Mouse (Mus musculus) T-helper 1 cell (primary cell): ENCODE measurements around the gene Nat8f5.
"Not testable (repeated sequence)": the region's sequence is repeated elsewhere in the genome, so short reads cannot be mapped to it uniquely, and the experiment has no call there.

Experiments used
- in situ Hi-C: fragments of 300-600 bp; cut with MboI, MseI; formaldehyde crosslinking; loops from one replicate; pipeline ENCODE4 v1.15.1; 2025; ENCODE audit warnings: high pct_unique_total_duplicates

The Nat8f5 gene

GRCm38 (mm10) chr6:85820837-85821236 is at the start of gene Nat8f5, which contains the start of gene Nat8f6:
TSS of gene Nat8f5 (minus strand) at chr6:85820972.
TSS of gene Nat8f6 (minus strand) at chr6:85820954.
- in situ Hi-C loops: no loop called here

GRCm38 (mm10) chr6:85869006-85869405 is 48.2 kb upstream of the Nat8f5 start, which contains the start of gene Nat8f2:
TSS of gene Nat8f2 (minus strand) at chr6:85869158.
- in situ Hi-C loops: not testable (repeated sequence)

GRCm38 (mm10) chr6:85867726-85868690 is 47.2 kb upstream of the Nat8f5 start:
- in situ Hi-C loops: no loop called here

DNA sequence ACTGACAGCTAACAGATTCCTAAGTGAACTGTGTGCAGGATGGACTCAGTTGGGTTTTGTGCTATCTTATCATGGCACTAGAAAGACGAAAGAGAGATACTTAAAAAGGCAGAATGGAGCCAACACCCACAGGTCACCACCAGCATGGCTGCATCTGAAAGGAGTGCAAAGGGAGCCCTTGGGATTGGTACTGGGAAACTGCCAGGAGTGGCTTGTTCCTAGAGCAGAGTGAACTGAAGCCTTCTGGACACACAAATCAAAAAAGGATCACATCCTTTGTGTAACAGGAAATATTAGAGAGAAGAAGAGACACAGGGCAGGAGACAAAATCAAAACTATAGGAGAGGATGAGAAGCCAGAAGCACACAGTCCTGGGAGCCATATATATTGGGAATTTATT is 46.2 kb upstream of the Nat8f5 start:
- in situ Hi-C loops: not testable (repeated sequence)

DNA sequence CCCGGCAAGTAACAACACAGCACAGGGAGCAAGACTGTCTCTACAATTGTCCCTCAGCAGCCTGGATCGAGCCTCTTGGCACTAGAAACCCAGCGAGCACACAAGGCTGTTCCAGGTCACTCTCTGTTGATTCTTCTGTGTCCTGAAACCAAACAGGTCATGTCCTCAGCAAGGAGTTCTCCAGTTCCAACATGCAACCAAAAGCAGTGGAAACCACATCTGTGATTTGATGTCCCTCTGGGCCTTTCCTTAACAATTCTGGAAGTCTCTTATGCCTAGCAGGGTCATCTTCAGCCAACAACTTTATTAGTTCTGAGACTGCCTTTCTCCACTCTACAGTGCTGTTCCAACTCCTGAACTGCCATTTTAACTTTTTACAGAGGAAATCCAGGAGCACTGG is 45.4 kb upstream of the Nat8f5 start:
- in situ Hi-C loops: not testable (repeated sequence)

DNA sequence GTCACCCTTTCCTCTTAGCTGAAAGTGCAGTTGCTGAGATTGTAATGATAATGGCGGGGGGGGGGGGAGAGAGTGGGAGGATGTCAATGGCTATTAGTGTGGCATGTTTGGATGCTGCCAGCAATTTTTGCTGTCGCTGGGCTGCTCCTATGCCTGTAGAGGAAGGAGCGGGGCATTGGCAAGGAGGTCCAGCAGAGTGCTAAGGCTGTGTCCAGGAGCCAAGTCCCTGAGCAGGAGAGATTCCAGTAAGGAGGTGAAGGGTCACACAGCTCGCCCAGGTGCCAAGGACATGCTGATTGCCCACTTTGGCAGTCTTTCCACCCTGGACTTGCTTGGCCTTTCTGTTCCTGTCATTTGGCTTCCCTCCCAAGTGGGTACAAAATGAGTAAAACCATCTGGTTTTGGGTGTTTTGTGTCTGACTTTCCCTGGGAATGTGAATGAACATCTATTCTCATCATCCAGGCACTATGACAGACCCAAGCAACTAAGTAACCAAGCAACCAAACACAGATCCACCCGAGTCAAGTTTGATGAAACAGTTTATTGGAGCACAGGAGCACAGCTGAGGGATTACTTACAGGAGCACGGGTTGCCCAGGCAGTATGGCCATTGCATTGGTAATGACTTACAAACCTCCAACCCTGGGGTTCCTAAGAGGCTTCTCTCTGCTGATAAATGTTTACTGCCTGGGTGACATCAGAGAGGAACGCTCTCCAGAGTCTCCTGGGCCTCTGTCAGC is 44.3 kb upstream of the Nat8f5 start:
- in situ Hi-C loops: not testable (repeated sequence)

DNA sequence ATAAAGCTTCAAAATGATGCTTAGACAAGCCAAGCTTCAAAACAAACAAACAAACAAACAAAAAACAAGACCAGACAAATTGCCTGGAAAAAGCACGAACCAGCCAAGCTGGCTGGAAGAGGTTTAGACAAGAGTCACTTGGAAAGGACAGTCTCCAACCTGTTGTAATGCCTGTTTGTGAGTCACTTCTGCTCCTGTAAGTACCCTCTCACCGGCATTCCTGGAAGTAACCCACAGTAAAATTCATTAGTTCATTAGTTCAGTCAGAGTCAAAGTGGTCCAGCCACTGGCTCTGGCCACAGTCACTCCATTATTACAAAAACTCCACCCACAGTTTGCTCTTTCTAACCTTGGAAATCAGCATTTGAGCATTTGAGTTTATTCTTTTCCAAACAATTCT is 43.1 kb upstream of the Nat8f5 start:
- in situ Hi-C loops: no loop called here

- in situ Hi-C loops: no loop called here
Observed at GRCm38 (mm10) chr6:85863136-85863535, 42.4 kb upstream of the Nat8f5 start.

DNA sequence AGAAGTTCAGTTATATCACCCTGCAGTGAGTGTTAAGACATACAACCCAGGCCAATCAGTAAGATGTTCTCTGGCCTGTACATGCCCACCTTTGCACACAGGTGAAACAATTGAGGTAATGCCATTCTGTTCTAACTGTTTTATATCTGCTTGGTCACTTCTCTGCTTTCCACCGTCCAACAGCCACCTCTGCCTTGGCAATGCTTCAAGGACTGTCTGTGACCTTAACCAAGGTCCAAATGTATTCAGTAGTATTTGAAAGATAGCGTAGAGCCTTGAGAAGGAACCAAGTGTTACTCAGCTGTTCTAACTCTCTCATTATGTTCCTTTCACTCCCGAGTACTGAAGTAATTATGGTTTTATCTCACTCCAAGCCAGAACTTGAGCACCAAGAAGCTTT is 41.8 kb upstream of the Nat8f5 start:
- in situ Hi-C loops: no loop called here

DNA sequence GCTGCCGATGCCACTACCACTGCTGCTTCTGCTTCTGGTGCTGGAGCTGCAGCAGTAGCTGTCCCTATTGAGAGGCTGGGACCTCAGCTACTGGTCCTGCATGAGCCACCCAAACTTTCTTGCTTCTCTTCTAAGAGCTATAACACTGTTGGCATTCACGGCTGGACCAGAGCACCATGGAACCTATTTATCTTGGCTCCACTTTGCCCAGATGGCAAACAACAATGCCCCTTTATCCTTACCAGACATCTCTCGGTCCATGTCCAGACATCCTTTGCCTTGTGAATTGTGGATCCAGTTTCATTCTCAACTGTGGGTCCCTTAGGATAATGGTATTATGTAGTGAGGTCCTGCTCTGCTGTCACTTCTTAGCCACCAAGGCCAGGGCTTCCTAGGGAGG is 40.5 kb upstream of the Nat8f5 start:
- in situ Hi-C loops: no loop called here

DNA sequence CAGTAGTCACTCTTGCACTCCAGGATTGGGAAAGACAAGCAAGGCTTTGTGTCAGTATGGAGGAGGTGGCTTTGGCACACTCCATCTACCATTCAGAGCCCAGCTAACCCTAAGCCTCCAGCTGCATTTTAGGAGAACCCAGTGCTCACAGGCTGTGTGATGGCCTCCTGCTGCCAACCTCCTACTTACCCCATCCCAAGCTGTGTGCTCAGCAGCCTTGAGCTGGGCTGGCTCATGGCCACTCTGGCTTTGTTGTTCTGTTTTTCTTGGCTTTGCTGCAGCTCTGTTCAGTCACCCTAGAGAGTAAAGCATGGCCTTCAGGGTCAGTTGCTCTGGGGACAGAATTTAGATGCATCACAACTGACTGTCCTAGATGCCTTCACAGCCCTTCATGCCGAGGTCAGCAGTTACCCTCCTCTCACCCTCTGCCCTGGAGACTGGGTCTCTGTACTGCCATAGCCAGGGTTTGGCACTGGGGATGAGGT is 35.5 kb upstream of the Nat8f5 start:
- in situ Hi-C loops: no loop called here

DNA sequence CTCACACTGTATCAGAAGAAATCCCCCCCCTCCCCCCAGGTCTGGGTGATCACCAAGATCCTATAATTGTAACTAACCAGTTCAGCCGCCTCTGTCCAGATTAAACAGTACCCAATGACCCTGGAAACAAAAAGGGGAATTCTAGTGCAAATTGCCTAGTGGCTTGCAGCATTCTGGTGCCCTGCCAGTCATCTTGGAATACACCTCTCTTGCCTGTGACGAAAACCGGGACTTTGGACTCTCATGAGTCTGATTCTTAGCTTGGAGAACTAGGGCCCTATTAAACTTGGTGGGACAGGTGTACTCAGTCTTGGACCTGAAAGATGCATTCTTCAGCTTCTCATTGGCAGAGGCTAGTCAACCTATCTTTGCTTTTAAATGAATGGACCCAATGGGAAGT is 32.7 kb upstream of the Nat8f5 start:
- in situ Hi-C loops: no loop called here

- in situ Hi-C loops: no loop called here
Observed at GRCm38 (mm10) chr6:85851062-85851773, 30.4 kb upstream of the Nat8f5 start.

DNA sequence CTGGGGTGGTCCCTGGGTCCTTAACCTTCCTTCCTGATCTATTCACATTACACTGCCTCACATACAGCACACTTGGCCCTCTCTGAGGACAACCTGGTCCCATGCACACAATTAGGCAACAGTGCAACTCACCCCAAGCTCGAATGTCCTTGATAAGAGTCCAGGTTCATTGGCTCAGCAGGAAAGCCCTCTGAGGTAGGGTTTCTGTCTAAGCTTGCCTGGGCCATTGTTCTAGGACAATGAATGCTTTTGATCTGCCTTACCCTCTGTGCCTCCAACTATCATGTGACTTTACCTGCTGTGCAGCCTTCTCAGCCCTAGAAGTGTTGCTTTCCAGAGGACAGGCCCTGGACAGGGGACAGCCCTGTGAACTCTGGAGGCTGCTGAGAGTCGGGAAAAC is 28.5 kb upstream of the Nat8f5 start:
- in situ Hi-C loops: loop anchor here (5.0 kb wide), 1 partner anchor 38 kb away; no protein-coding TSS in a partner anchor

- in situ Hi-C loops: loop anchor here (5.0 kb wide), 1 partner anchor 39 kb away; no protein-coding TSS in a partner anchor
Observed at GRCm38 (mm10) chr6:85848140-85848539, 27.4 kb upstream of the Nat8f5 start.

- in situ Hi-C loops: loop anchor here (5.0 kb wide), 1 partner anchor 40 kb away; no protein-coding TSS in a partner anchor
Observed at GRCm38 (mm10) chr6:85846921-85847320, 26.1 kb upstream of the Nat8f5 start.

GRCm38 (mm10) chr6:85843677-85844458 is 23.1 kb upstream of the Nat8f5 start:
- in situ Hi-C loops: not testable (repeated sequence)

DNA sequence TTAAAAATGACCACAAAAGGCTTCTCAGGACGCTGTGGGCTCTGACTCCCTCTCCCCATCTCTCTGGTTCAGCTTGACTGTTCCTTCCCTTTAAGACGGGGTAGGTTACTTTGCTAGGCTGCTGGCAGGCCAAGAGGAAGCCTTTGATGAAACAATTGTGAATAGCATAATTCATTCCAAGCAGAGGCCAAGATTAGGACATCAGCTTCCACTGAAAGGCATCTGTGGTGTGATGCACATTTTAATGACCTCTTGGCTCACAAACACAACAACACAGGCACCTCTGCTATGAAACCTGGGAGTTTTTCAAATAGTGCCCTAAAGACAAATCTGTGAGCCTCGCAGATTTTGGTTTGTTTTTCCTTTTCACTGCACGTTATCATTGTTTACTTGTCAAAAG is 19.2 kb upstream of the Nat8f5 start:
- in situ Hi-C loops: no loop called here

DNA sequence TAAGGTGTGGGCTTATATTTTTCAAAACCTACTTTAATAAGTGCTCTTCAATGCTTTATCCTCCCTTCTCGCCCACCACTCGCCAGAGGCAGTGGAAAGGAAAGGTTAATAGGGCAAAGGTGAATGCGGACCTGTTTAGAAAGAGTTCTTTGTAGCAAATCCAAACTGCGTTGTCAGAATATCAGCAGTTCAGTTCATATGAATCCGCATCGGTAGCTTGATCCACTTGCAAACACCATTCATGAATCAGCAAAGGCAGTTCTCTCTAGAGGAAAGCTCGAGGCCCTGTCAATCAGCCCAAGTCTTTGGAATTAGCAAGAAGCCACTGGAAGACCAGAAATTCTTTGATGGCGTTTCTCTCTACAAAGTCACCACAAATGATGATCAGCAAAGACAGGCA is 17.9 kb upstream of the Nat8f5 start:
- in situ Hi-C loops: no loop called here

GRCm38 (mm10) chr6:85837307-85837706 is 16.5 kb upstream of the Nat8f5 start:
- in situ Hi-C loops: not testable (repeated sequence)

DNA sequence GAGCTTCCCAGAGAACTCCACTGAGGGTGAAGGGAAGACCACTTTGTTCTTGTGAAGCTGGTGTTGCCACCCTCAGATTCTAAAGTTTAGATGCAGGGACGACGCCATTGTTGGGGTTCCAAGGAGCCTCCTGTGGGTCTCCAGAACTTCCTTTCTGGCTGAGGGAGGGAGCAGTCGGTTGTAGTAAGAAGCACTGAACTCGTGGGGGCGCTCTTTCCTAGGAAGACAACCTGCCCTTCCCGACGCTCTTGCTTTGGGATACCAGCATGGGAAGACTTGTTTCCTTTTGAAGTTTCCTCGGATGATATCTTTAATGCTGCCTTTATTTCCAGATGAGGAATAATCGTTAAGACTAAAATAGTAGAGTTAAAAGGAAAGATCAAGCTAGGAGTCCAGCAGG is 16.1 kb upstream of the Nat8f5 start:
- in situ Hi-C loops: not testable (repeated sequence)
